Mouse (Mus musculus): ENCODE measurements around the gene Epha4. TPM values are rescaled to one million over a fixed set of nuclear protein-coding genes. Genes with fewer than 3 reads are reported as not detected.

The Epha4 gene
- polyA plus RNA-seq (2015; fragmentation: Nextera tagmentation; extraction: Ambion mirVana), result 1.1 TPM in 2 replicates

DNA sequence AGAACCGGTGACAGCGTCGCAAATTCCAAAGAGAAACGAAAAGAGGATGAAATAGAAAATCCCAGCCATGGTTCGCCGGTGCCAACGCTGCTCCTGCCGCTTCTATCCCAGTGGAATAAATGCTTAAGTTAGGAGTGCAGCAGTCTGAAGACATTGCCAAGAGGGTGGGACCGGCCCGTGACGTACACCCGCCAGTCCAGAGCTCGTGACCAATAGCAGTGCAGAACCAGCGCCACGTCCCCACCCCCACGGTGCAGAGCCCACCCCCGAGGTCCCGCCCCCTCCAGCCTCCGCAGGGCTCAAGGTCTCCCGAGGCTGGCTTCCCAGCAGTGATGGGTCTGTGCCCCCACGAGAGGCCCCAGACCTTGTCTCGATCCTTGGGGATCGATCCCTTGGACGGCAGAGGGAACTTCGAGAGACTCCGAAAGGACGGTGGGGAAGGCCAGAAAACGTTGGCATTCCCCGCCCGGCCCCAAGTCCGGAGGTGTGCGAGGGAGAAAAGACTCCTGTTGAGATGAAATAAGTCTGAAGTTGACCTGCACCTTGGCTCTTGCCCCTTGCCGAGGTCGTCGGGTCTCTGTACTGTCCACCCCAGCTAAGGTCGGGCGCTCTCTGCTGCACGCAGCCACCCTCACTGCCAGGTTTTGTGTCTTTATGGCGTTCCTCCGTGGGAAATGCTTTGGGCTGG is at the start of gene Epha4:
Gene Epha4 (minus strand): TSS at position 126 of the 688 bp plus-strand sequence.
- no peak for DNase-seq (ENCODE audit: low spot score)

DNA sequence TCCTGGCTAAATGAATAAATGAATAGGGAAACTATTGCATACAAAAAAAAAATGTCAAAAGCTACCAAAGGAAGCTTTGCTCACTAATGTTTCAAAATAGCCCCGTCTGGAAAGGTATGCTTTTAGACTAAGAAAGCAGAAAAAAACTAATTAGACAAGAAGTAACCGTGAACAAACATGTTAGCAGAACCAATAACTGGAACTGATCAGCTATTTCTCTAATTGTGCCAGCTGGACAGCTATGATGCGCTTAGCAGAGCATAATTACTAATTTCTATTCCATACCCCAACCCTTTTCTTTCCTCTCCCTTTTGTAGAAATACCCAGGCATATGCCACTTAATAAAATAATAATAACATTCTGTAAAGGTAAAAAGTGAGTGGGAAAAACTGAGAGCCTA is 41.3 kb upstream of the Epha4 start:
- no peak for DNase-seq (ENCODE audit: low spot score)

DNA sequence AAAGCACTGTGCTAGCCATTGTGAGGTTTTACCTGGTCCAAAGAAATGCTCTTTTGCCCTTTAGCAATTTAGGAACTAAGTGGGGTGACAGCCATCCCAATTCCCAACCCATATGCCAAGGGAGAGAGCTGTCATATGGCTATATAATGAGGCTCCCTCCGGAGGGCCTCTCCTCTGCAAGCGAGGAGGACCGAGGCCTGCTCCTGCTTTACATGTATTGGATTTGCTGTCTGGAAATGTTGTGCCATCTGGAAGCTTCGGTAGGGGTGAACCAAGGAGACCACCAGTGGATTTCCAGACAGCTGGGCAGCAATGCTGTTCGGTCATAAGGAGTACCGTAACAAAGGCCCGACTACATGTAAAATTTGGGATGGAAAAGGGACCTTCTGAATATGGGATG is 37.0 kb upstream of the Epha4 start:
- DNase-seq (ENCODE audit: low spot score), result no peak

DNA sequence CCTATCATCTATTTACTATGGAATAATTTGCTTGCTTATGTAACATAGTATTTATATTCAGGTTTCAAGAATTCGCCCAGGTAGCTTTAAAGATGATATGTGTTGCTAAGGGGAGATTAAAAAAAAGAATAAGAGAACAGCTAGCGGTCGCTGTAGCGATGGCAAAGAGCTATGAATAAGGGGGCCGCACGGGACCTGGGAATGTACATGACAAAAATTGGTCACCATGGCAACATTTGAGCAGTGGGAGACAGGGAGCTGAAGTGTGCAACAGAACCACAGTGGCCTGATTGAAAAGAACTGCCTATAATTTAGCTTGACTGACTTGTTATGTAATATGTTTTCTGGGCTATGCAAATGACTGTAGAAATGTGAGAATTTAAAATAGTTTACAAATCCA is 30.8 kb upstream of the Epha4 start:
- no peak for DNase-seq (ENCODE audit: low spot score)

DNA sequence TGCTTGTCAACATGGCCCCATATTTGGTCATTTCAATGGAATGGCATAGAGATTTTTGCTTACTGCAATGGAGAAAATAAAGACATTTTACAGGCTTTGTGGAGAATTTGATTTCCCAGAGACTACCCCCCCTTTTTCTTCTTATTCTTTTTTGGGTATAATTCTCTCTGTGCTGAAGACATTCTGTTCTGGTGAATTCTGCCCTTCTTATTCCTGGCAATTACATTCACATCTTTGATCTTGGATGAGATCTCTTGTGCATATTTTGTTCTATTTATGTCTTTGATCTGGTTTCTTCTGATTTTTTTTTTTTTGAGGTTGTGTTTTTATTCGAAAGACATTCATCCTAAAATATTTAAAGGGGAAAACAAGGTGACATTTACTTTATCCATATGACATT is 30.1 kb upstream of the Epha4 start:
- no peak for DNase-seq (ENCODE audit: low spot score)

DNA sequence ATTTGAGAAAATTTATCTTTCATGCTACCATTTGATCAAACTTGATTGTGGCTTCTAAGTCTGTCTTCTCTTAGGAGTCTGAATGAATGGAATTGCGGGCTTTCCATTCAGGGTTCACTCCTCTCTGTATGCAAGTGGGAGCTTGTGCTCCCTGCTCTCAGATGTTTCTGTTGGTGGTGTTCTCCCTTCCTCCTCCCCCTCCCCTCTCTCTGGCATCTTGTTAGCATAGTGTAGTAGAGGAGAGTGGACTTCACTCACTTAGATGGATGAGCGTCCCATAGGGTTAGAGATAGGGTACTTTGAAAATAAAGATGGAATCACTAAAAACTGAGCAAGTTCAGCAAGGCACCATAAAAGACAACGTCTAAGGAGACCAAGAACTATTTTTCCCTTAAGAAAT is 29.4 kb upstream of the Epha4 start:
- no peak for DNase-seq (ENCODE audit: low spot score)

DNA sequence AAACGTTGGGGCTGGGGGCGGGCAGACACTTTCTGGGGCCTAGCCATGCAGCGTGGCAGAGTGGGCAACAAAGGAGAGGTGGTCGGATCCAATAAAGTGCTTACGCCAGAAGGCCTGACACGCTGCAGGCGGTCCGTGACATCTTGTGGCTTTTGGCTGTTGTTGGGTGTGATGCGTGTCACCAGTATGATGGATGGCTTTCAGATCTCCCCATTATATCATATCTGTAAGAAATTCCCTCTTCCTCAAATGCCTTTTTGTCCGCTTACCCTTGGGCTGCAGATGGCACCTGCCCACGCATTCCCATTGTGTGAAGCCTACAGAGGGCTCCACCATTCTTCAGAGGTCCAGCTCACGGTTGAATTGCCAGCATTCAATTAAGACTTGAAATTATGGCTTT is 25.1 kb upstream of the Epha4 start:
- DNase-seq (ENCODE audit: low spot score), result no peak

DNA sequence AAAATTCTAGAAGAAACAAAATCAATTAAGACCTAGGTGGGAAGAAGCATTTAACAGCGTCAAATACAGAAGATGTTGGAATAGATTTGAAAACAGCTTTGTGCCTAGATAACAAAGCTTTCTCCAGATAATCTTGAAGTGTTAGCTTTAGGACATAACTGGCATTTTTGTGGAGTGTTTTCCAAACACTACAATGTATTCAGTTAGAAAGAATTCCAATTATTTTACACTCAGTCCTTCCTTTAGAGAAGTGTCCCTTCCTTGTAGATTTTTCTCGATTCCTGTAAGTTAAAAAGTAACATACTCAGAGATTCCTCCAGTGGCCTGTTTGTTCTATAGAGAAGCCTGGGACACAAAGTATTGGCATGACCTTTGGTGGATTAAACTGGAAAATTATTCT is 23.7 kb upstream of the Epha4 start:
- DNase-seq (ENCODE audit: low spot score), result no peak

DNA sequence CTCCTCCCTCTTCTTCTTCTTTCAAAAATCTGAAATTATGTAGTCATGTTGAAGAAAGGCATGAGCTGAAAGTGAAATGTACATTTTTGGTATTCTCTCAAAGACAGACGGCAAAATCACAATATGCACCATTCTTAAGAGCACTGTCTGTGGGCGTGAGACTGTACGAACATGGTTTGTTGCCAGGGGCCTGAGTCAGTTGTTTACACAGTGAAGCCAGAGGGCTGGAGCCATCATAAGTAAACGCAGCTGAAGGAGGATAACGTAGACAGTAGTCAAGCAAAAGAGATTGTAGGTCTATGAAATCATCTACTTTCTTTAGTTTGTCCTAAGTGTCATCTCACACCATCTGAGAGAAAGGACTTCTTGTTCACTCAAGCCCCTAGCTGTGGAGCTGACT is 21.0 kb upstream of the Epha4 start:
- DNase-seq (ENCODE audit: low spot score), result no peak

DNA sequence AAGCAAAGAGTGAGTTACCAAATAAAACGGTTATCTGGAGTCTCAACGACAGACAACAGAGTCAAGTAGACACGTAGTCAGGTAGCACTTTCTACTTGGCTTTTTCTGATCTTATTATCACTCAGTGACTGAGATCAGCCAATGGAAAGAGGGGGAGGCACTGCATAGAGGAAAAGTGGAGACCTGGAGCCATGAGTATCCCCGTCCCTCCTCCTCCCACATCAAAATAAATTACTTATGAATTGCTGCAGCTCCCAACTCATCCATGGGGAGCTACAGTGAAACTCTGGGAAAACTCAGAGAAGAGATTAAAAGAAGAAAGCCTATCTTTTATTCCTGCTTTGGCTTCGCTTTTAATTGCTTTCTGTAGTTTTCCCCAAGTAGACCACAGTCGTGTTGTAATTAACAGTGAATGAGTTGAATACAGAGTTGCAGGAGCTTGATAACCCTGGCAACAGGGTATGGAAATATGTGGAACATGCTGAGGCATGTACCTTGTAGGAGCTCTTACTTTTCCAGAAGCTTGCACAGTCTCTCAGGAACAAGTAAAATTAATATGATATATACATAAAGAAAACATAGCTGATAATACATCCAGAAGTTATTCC is 17.8 kb upstream of the Epha4 start:
- DNase-seq (ENCODE audit: low spot score), result no peak

DNA sequence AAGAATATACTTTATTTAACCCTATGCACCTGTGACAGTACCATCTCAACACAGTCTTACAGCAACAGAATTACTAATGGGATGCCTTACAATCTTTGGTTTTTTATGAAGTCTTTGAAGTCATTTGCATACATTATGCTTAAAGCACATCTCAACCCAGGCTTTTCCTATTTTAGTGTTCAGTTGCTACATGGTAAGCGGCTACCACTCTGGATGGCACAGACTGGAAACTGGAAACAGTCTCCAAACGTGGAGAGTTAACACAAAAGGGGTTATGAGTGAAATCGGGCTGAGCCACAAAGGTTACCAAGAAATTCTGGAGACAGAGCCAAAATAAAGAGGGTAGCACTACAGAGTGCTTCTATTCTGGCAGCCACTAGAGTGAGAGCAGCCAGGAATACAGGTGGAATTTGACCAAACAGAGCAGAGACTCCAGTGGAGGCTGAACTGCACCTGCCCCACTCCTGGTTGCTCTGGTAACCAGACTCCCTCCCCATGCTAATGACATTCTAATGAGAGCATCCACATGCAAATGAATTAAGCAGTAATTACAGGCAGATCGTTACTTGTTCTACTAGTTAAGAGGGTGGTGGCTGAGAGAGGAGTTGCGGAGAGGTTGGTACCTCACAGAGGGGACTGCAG is 17.2 kb upstream of the Epha4 start:
- no peak for DNase-seq (ENCODE audit: low spot score)

DNA sequence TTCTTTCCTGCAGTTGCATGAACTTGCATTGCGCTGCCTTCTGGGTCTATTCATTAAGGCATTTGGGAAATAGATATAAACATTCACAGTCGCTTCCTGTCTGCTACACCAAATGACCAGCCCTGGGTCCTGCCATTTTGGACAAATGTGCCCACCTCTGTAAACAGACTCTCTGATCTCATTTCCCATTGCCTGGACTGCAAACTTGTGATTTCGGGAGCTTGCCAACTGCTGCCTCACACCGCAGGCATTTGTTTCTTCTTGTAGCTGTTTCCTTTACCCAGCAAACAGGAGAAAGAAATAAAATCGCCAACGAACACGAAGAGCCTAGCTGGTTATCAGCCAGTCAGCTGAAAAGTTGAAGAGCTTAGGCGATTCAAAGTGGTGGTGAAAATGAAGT is 10.2 kb upstream of the Epha4 start:
- no peak for DNase-seq (ENCODE audit: low spot score)

DNA sequence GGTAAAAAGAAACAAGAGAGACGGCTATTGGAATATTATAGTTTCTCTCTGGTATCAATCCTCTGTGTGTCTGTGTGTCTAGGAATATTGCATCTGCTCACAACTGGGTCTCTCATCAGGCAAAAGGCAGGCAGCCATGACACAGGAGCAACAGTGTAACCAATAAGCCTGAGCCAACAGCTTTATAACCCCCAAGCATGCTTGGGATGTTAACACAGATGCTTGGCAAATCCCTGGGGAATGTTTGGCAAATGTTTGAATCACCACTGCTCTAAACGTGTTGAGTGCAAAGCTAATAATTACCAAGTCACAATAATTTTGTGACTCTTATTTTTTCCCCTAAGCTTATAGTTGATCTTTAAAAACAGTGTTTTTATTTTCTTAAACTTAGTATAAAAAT is 8.5 kb upstream of the Epha4 start:
- no peak for DNase-seq (ENCODE audit: low spot score)

DNA sequence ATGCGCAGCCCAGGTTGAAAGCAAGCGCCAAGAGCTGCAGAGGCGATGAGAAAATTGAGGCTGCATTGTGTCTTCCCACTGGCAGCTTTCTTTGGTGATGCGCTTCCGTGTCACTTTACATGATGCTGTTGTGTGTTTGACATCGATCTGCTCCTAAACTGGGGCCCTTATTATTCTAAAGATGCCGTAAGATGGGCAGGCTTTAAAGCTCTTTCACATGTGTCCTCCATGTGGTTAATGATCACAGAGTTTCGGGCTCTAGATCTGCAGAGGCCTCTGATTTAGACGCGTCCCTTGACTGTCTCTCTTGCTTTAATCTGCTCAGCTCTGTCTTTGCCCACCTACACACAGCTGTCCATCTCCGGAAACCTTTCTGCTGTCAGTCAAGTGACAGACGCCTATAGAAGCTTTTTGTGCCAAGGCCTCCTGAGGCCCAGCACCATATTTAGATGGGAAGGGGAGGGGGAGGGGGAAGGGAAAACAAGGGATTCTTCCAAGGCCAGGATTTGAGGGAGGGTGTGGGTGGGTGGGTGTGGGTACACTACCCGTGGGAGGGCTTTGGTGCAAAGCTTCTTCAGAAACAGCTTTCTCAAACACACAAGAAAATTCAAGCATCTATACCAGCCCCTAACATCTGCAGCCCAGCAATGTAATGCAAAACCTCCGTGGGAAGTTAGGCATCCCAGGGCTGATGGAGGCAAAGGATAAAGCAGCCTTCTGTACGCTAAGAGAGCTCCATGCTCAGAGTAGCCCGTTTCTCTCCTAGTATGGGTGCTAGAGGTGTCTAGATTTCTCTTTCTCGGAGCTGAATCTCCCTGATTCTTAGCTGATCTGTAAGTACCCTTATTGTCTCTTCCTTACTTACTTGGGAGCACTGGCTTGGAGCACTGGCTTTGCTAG is 7.0 kb upstream of the Epha4 start:
- DNase-seq (ENCODE audit: low spot score), result no peak

DNA sequence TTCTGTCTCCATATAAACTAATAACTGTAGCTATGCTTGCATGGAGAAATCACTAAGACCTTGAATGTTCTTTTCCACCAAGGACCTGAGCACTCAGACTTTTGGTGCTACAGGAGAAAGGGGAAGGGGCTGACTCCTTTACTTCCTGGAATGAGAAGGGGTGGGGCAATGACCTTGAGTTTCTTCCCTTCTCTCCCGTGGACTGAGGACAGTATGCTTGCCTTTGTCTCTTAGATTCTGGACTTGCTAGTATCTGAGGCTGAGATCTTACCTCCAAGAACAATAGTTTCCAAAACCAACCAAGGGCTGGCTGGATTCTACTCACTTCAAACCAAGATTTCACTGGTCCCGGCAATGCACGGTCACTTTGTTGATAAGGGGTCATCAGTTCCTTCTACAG is 3.8 kb upstream of the Epha4 start:
- DNase-seq (ENCODE audit: low spot score), result no peak

DNA sequence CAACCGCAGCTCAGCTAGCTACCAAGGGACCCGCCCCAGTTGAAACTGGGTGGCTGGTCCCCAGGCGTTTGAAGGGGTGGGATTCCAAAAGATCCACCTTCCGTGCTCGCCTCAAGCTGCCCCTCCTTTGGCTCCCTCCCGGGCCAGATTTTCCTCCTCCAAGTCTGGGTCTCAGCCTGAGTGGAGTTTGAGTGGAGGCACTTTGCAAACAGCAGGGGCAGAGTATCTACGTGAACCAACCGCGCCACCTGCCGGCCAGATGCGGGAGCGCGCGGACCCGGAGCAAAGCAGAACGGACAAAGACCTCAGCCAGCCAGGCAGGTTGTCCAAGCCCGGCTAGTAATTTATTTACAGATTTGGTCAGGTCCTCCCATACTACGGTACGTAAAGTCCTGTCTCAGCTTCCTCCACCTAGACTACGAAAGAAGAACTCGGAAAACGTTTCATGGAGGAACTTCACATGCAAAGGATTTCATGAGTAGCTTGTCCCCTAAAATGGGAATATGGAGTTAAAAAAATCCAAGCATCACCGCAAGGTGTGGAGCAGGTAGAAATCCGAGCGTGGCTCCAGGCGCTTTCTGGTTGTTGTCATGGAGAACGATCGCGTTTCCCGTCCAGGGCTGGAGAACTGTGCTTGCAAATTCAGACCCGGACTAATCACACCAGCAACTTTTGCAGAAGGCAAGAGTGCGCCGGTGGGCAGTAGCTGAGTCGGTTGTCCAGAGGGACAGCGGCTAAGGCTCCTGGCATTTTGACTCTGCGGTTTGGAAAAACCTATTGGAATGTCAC is 1.5 kb upstream of the Epha4 start:
- peak; percentile 50 for DNase-seq (ENCODE audit: low spot score)

DNA sequence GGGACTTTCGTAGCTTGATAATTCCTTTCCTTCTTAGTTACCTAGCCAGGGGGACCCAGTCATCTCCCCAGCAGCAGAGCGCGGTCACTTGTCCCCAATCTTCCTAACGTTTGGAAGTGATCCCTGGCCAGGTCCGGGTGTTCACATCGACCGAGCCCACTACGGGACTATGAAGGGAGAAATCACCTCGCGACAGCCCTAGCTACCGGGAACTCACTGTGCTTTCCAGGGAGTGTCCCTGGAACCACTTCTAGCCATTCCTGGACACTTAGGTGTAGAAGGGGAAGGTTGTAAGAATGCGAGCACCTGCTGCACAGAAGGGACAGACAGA is 728 bp upstream of the Epha4 start:
- DNase-seq (ENCODE audit: low spot score), result no peak

DNA sequence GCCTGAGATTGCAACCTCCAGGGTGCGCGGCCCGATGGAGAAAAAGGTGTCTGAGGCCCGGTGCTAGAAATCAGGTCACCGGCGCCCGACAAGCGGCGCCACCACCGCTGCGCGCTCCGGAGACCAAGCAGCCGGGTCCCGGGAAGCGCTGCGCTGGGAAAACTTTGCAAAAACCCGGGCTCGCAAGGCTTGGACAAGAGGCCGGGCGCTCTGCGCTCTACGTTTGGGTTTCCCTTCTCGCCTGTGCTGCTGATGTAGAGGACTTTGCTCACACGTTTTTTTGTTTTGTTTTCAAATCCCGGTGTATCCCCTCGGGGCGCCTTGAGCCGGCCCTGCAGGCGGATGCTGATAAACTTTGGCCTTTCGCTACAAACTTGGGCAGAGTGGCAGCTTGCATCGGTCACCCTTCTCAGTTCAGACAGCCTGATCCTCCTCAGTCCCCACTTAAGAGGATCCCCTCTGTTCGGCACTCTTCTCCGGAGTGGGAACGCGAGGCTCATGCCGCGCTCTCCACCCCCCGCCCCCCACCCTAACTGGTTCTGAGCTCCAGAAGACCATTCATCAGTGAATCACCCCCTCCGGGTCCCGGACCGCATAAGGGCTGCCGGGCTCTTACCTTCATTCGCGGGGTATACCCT is 444 bp downstream of the Epha4 start:
- DNase-seq (ENCODE audit: low spot score), result no peak

DNA sequence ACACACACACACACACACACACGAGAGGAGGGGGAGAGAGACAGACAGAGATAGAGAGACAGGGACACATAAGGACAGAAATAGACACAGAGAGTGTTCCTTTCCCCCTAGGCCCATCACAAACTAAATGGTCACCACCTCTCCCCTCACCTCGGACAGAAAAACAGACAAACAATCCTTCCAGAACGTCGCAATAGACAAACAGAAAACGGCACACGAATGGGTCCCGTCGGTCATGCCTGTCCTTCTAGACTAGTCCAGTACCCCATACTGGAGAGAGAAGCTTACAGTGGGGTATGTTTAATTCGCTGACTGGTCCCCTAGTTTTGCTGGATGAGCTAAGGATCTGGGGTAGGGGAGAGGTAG is 946 bp downstream of the Epha4 start:
- no peak for DNase-seq (ENCODE audit: low spot score)

DNA sequence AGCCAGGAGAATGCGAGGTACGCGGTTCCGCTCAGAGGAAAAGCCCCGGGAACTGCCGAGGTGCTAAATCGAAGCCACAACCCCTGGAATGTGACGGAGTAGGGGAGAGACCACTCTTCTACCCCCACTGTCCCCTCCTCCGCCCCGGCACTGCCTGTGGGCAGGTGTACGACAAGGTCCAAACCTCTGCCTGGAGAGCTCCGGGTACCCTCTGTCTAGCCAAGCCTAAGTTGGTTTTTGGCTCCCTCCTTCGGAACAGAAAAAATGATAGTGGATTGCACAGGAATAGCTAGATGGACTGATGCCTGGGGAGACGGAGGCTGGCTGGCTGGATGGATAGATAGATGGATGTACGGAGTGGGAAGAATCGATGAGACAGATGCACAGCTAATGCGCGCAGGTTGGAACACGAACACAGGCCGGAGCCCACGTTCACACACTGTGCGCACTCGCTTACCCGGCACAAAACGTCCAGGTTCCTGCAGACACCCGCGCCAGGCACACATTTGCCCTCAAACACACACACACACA is 1.4 kb downstream of the Epha4 start:
- DNase-seq (ENCODE audit: low spot score), result no peak
